Mouse (Mus musculus) gastrocnemius, postnatal 14 days (tissue): Measurements from ENCODE around the gene Churc1. TPM values are rescaled to one million over a fixed set of nuclear protein-coding genes. Genes with fewer than 3 reads are reported as not detected.

ENCODE experiments used
- DNase-seq: peaks from one replicate; pipeline ENCODE4 v3.0.0; 2021; ENCODE audit warnings: mixed read lengths
- intact Hi-C: fragments of 180-260 bp; cut with DNase I; formaldehyde crosslinking; loops from one replicate; pipeline ENCODE4 v1.15.1; 2025; ENCODE audit warnings: low total_unique reads
- total RNA-seq, 2 experiments: library from RNA; stranded (reverse); gene quantifications; 2 replicates each; pipeline ENCODE4 v1.2.3; 2021

Churc1 gene
- total RNA-seq, 2 experiments from 2014 or later: 58.5 to 63.0 TPM

GRCm38 (mm10) chr12:76822002-76822650 lies 56.8 kb downstream of the Churc1 start:
- peak; percentile 26 for DNase-seq
- intact Hi-C loops: no loop called here

DNA sequence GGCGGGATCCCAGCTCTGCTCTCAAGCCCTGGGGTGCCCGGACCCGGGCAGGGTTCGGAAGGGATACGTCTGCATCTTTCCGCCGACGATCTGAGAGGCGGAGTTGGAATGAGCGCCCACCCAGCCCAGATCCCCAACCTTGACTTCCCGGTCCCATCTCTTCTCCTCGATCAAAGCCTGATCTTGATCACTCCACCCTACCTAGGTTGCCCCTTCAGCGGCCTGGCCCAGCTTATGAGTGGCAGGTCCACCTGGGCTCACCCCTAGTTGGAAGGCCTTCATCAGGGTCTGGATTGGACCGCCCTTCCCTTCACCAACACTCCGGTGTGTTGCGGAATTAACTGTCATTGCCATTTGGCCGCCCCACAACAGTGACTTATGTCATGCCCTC lies 57.3 kb downstream of the Churc1 start, which contains the start of gene Rab15:
TSS of gene Rab15 (minus strand) at position 258 of the 391 bp plus-strand sequence.
- no peak for DNase-seq
- intact Hi-C loops: no loop called here

DNA sequence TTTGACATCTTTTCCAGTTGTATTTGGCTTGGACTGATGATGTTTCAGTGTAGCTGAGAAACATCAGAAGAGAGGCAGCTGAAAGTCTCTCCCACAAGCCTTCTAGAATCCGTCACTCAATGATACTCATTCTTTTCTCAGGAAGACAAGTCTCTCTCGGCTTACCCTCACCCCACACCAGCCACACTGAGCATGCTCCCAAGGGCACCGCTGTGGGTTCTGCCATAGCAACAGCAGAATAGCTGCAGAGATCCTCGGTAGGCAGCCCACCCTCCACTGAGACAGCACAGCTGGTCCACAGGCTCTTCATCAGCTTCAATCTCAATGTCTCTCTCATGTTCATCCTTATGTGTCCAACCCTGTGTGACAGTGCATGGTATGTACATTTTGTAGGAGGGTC lies 59.9 kb downstream of the Churc1 start:
- intact Hi-C loops: no loop called here
- DNase-seq: no peak

- intact Hi-C loops: no loop called here
- no peak for DNase-seq
These were observed 67.4 kb downstream of the Churc1 start for GRCm38 (mm10) chr12:76832704-76833103.

Other genes starting within 250 kb of the Churc1 start
- 10 to 100 TPM; 10.3 to 11.7 TPM for gene Plekhg3, start 234.6 kb upstream of the Churc1 start, total RNA-seq
- gene Sptb, start 55.0 kb upstream of the Churc1 start, total RNA-seq: 10 to 100 TPM; 88.9 to 93.1 TPM
- 10 to 100 TPM; 16.1 to 20.0 TPM for gene Fntb, start 51 bp downstream of the Churc1 start, total RNA-seq
- not detected for gene Gpx2, start 30.0 kb downstream of the Churc1 start, total RNA-seq
- 10 to 100 TPM in 1 of 2 experiments, 1 to 10 TPM in 1; 6.9 to 10.4 TPM for gene Rab15, start 57.4 kb downstream of the Churc1 start, total RNA-seq
- 10 to 100 TPM; 26.4 to 35.6 TPM for gene Max, start 196.7 kb downstream of the Churc1 start, total RNA-seq